Mouse (Mus musculus) retina, postnatal 7 days (tissue): ENCODE data around the gene Six6.

Source experiments
- DNase-seq: peaks from one replicate; pipeline ENCODE4 v3.0.0-alpha.2; 2012; ENCODE audit warnings: low read depth, low spot score

Gene Six6

GRCm38 (mm10) chr12:72957829-72958424 is 18.2 kb downstream of the Six6 start:
- no peak for DNase-seq

GRCm38 (mm10) chr12:72958446-72958845 is 18.8 kb downstream of the Six6 start:
- DNase-seq, result no peak

GRCm38 (mm10) chr12:72962761-72963160 is 23.1 kb downstream of the Six6 start:
- no peak for DNase-seq

- DNase-seq, result no peak
Measured at GRCm38 (mm10) chr12:72967541-72967940, 27.8 kb downstream of the Six6 start.

GRCm38 (mm10) chr12:72970620-72971019 is 30.9 kb downstream of the Six6 start:
- no peak for DNase-seq

GRCm38 (mm10) chr12:72973161-72973560 is 33.5 kb downstream of the Six6 start:
- peak; percentile 58 for DNase-seq

GRCm38 (mm10) chr12:72976172-72976571 is 36.5 kb downstream of the Six6 start:
- DNase-seq, result no peak

- peak; percentile 70 for DNase-seq
Measured at GRCm38 (mm10) chr12:72976718-72977117, 37.0 kb downstream of the Six6 start.

GRCm38 (mm10) chr12:72977851-72978250 is 38.2 kb downstream of the Six6 start:
- DNase-seq, result no peak

- DNase-seq, result no peak
Measured at GRCm38 (mm10) chr12:72979236-72979635, 39.5 kb downstream of the Six6 start.

GRCm38 (mm10) chr12:72982616-72983015 is 42.9 kb downstream of the Six6 start:
- DNase-seq, result no peak

- no peak for DNase-seq
Measured at GRCm38 (mm10) chr12:72983071-72983857, 43.6 kb downstream of the Six6 start.
